Mouse (Mus musculus) kidney, adult 2 months (tissue): ENCODE measurements around the gene Ccdc51.

Experiments used
- CTCF ChIP-seq: fragments of 200-500 bp; conservative IDR thresholded peaks from 2 replicates; pipeline ENCODE4 v1.5.1; 2011; ENCODE audit warnings: low read depth, mild to moderate bottlenecking, control low read depth, low read length, moderate library complexity, mixed read lengths; ENCODE audit not compliant: insufficient read depth, insufficient read length
- POLR2A ChIP-seq: fragments of 200-500 bp; IDR thresholded peaks from one replicate; pipeline ENCODE4 v1.6.1; 2011; ENCODE audit warnings: low read depth, low read length, control low read depth

- TF ChIP-seq CTCF, result no peak
- TF ChIP-seq POLR2A, result no peak
Observed at GRCm38 (mm10) chr9:109051651-109052489, 30.4 kb upstream of the Ccdc51 start.
